Mouse (Mus musculus) retina, postnatal 7 days (tissue): ENCODE results near the gene Jarid2.
"Not testable (repeated sequence)": the region's sequence is repeated elsewhere in the genome, so short reads cannot be mapped to it uniquely, and the experiment has no call there.

ENCODE experiments used
- DNase-seq: peaks from one replicate; pipeline ENCODE4 v3.0.0-alpha.2; 2012; ENCODE audit warnings: low read depth, low spot score

Jarid2 gene

GRCm38 (mm10) chr13:44729424-44729971 lies at the start of gene Jarid2:
TSS of gene Jarid2 (plus strand) at chr13:44729474.
- no peak for DNase-seq

DNA sequence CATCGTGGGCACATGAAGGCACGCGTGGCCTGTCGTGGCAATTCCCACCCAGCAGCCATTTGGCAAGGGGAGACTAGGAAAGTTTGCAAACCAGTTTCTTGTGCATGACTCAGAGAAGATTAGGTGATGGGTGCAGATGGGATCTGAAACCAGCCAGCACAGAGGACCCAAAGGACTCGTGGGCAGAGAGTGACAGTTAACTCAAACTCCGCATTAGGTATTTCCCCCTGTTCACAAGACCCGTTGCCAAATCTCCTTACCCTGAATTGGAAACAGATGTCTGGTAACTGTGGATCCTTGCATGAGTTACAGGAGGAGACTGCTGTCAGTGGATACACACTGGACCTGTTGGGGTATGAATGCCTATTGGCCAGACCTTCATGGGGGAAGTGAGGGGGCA lies 48.2 kb upstream of the Jarid2 start:
- no peak for DNase-seq

- no peak for DNase-seq
Observed at GRCm38 (mm10) chr13:44688140-44688539, 41.1 kb upstream of the Jarid2 start.

DNA sequence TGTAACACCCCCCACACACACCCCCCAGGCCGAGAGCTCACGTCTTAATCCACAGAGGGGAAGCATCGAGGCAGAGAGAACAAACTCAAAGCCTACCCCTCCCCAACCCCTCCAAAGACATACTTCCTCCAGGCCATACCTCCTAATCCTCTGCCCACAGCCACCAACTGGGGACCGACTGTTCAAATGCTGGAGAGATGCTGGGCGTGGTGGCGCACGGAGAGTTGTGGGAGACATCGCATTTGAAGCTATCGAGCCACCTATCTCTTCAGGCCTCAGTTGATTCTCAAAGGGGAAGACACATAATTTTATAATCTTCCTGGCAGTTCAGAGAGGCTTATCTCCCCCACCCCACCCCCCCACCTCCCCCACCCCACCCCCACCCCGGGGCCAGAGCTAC lies 31.6 kb upstream of the Jarid2 start:
- no peak for DNase-seq

- DNase-seq: no peak
Observed at GRCm38 (mm10) chr13:44704036-44704801, 25.1 kb upstream of the Jarid2 start.

- DNase-seq: no peak
Observed at GRCm38 (mm10) chr13:44705031-44705742, 24.1 kb upstream of the Jarid2 start.

GRCm38 (mm10) chr13:44705743-44706044 lies 23.6 kb upstream of the Jarid2 start:
- DNase-seq: no peak

DNA sequence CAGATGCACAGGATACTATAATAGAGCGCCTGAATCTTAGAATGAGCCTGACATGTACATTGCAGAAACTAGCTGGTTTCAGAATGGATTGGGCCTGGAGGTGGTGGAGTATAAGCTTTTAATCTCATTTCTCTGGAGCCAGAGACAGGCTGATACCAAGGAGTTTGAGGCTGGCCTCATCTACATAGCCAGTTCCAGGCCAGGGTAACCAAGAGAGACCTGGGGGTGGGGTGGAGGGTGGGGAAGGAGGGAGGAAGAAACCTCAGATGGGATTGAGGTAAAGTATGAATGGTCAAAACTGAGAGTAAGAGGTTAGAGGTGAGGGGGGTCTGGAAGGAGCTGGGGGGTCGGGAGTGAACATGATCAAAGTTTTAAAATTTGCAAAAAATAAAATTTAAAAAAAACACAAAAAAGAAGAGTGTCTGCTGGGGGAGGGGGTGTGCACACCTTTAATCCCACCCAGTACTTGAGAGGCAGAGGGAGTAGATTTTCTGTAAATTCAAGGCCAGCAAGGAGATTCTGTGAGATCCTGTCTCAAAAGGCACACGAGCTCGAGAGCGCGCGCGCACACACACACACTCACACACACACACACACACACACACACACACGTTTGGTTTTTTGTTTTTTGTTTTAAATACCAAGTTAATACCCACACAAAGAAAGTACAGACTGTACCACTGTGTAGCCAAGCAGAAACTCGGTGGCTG lies 22.9 kb upstream of the Jarid2 start:
- no peak for DNase-seq

- no peak for DNase-seq
Observed at GRCm38 (mm10) chr13:44707176-44707575, 22.1 kb upstream of the Jarid2 start.

- no peak for DNase-seq
Observed at GRCm38 (mm10) chr13:44708336-44709017, 20.8 kb upstream of the Jarid2 start.

GRCm38 (mm10) chr13:44709747-44710480 lies 19.4 kb upstream of the Jarid2 start:
- no peak for DNase-seq

- no peak for DNase-seq
Observed at GRCm38 (mm10) chr13:44711062-44711461, 18.2 kb upstream of the Jarid2 start.

GRCm38 (mm10) chr13:44711882-44712281 lies 17.4 kb upstream of the Jarid2 start:
- no peak for DNase-seq

DNA sequence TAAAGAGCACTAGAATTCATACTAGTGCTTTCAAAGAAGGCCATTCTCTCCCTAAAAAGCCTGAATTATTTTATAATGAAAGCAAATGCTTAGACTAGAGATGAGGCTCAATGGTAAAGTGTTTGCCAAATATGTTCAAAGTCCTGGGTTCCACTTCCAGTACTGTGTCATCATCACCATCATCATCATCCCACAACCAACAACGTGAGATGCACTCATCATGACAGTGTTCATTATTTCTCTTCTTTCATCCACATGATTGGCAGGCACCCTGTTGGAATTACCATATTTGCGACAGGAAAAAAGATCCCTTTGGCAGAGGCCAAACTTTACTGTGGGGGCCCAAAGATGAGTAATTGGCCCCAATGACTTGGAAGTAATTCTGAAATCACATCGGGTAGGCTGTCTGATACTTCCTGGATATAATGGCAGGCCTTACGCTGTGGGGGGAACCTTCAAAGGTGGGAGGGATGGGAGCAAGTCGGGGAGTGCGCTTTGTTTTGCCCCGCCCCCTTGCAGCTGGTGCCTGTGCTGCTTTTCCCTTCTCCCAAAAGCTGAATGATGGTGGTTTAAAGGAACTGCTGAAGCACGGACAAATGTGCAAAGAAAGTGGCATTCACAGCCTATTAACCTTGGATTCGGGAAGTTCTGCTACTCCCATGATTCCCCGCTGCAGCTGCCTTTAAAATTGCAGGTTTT lies 13.9 kb upstream of the Jarid2 start:
- DNase-seq: no peak

GRCm38 (mm10) chr13:44717838-44718237 lies 11.4 kb upstream of the Jarid2 start:
- no peak for DNase-seq

GRCm38 (mm10) chr13:44718465-44718864 lies 10.8 kb upstream of the Jarid2 start:
- DNase-seq: not testable (repeated sequence)

DNA sequence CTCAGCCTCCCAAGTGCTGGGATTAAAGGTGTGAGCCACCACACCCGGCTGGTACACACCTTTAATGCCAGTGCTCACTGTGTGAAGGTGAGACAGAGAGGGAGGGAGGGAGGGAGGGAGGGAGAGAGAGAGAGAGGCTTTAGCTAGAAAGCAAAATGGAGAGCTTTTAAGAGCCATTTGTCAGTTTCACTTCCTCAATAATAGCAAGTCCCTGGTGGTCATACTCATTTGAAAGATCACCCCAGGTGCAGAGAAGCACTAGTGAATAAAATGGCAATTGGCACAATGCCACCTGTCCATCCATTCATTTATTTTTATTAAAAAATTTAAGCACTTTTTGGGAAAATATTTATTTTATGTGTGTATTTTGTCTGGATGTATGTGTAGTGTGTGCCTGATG lies 9.2 kb upstream of the Jarid2 start:
- DNase-seq: no peak

GRCm38 (mm10) chr13:44721891-44722547 lies 7.3 kb upstream of the Jarid2 start:
- no peak for DNase-seq

GRCm38 (mm10) chr13:44723522-44723921 lies 5.8 kb upstream of the Jarid2 start:
- not testable (repeated sequence) for DNase-seq
